Mouse (Mus musculus) heart, postnatal 0 days (tissue): Measurements from ENCODE around the gene Col18a1. TPM values are rescaled to one million over a fixed set of nuclear protein-coding genes. Genes with fewer than 3 reads are reported as not detected.

ENCODE experiments used
- ATAC-seq: fragments of 200-750 bp; cut with Nextera tagmentation; 2 replicates; pipeline ENCODE4 v1.8.0; 2017; ENCODE audit warnings: low read depth, moderate number of reproducible peaks, moderate library complexity; ENCODE audit not compliant: insufficient read depth
- DNase-seq: peaks from one replicate; pipeline ENCODE4 v3.0.0-alpha.2; 2016; ENCODE audit warnings: low spot score
- H3K27ac ChIP-seq: fragments of 300-500 bp; sonication (generic); 2 replicates; pipeline ENCODE4 v1.5.1; 2014; ENCODE audit warnings: low read depth, mild to moderate bottlenecking
- H3K27me3 ChIP-seq: fragments of 300-500 bp; sonication (generic); 2 replicates; pipeline ENCODE4 v1.6.1; 2014; ENCODE audit warnings: low read length, mixed read lengths; ENCODE audit not compliant: control insufficient read depth, insufficient read depth
- H3K36me3 ChIP-seq: fragments of 300-500 bp; sonication (generic); replicated peaks from 2 replicates; pipeline ENCODE4 v1.6.1; 2014; ENCODE audit warnings: low read length, mixed read lengths; ENCODE audit not compliant: control insufficient read depth, insufficient read depth
- H3K4me1 ChIP-seq: fragments of 300-500 bp; sonication (generic); 2 replicates; pipeline ENCODE4 v1.6.1; 2014; ENCODE audit warnings: antibody characterized with exemption; ENCODE audit not compliant: control insufficient read depth, insufficient read depth
- H3K4me2 ChIP-seq: fragments of 300-500 bp; sonication (generic); 2 replicates; pipeline ENCODE4 v1.6.1; 2014; ENCODE audit warnings: low read depth, mild to moderate bottlenecking, low read length, moderate library complexity
- H3K4me3 ChIP-seq: fragments of 300-500 bp; sonication (generic); 2 replicates; pipeline ENCODE4 v1.5.1; 2014; ENCODE audit warnings: low read depth, low read length
- H3K9ac ChIP-seq: fragments of 300-500 bp; sonication (generic); replicated peaks from 2 replicates; pipeline ENCODE4 v1.6.1; 2014; ENCODE audit warnings: low read depth, low read length, mixed read lengths
- H3K9me3 ChIP-seq: fragments of 300-500 bp; sonication (generic); replicated peaks from 2 replicates; pipeline ENCODE4 v1.6.1; 2016; ENCODE audit warnings: low read length; ENCODE audit not compliant: control insufficient read depth
- CTCF ChIP-seq: IDR thresholded peaks from 2 replicates; pipeline ENCODE4 v1.5.1; 2016; ENCODE audit warnings: antibody characterized with exemption, control low read depth, low read depth
- EP300 ChIP-seq: IDR thresholded peaks from 2 replicates; pipeline ENCODE4 v1.6.1; 2016; ENCODE audit warnings: antibody characterized with exemption, low read depth
- WGBS: fragments of 180-500 bp; shearing (Covaris S2); extraction: QIAGEN DNeasy Blood & Tissue Kit; methylation state at CpG from one replicate; pipeline ENCODE4 v1.1.7; 2014; 5-methylcytosine and 5-hydroxymethylcytosine counted together
- polyA plus RNA-seq: library from polyadenylated mRNA; unstranded; fragments of >200 nt; fragmentation: Nextera tagmentation; extraction: Ambion mirVana; gene quantifications from 2 replicates; pipeline ENCODE4 v1.2.1, GENCODE M21; 2015
- total RNA-seq: library from RNA; depleted of rRNA; stranded (reverse); fragments of >200 nt; gene quantifications from 2 replicates; pipeline ENCODE4 v1.2.3, GENCODE M21; 2014; ENCODE audit warnings: low replicate concordance; rRNA removed

The Col18a1 gene
- total RNA-seq = 130 and 133 TPM in 2 replicates
- polyA plus RNA-seq = 40.6 and 47.3 TPM in 2 replicates

DNA sequence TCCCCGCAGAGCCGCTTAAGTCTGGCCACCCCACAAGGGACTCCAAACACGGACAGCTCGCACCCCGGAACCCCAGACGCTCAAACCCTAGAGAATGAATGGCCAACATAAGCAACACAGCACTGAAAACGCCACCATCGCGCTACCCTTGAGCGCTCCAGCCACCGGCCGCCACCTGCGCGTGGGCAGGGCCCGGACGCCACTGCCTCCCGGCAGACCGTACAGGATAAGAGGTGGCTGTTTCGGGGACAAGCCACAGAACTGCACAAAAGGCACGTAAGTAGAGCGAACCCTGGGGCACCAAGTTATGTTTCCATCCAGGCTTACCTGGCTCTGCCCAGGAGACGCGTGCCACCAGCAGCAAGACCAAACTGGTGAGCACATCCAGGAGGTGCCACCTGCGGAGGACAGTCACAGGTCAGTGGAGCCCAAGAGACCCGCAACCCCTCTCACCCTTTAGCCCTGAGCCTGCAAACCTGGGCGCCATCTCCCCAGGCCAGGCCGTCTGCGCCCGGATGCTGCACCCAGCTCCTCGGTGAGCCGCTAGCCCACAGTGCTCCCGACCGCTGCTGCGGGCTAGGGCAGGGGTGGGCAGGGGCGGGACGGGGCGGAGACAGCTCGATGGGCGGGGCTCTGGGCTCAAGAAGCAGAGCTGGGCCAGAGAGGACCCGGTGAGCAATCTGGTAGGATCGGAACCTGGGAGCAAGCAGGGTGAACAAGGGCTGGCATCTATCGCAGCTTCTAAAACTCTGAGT, at the start of gene Col18a1:
Gene Col18a1 (minus strand): TSS at position 586 of the 755 bp plus-strand sequence.
- DNase-seq = no peak
- Histone ChIP-seq H3K27me3 (peaks cover 32% of the 10 kb centered on the region; the same call in 1 of the 2 replicates), H3K4me1 (peaks cover 10% of the 10 kb centered on the region; the same call in 1 of the 2 replicates)

DNA sequence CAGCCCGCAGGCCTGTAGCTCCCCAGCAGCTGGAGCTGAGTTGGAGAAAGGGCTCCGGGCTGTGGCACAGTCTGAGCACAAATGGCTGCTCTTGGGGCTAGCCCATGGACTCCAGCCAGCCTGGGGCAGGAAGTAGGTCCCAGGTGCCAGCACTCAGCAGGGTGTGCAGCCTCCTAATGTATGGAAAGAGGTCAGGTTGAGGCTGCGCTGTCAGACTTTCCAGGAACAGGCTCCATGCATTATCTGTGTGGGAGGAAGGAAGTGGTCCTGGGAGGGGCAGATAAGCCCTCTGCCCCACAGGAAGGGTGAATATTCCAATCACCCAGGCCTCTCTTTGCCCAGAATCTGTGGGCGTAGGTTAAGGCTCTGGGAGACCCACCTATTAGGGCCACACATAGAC, 49.3 kb upstream of the Col18a1 start:
- no peak overlapping the region for H3K4me2 ChIP-seq
- H3K4me3 ChIP-seq = no peak overlapping the region
- peak overlapping the region; percentile 28; the same call in 1 of the 2 replicates for H3K27ac ChIP-seq
- H3K9me3 ChIP-seq = no peaks in the 10 kb centered on the region
- TF ChIP-seq CTCF = no peak
- TF ChIP-seq EP300 = no peak
- no peak overlapping the region for H3K9ac ChIP-seq
- H3K4me1 ChIP-seq = peaks cover 20% of the 10 kb centered on the region; the same call in 1 of the 2 replicates
- ATAC-seq (no peak), DNase-seq (no peak)
- no peaks in the 10 kb centered on the region for H3K27me3 ChIP-seq
- 53% methylated on average over 4 of the region's 4 CpGs for WGBS
- no peaks in the 10 kb centered on the region for H3K36me3 ChIP-seq

More for the DNA sequence above, at the start of gene Col18a1:
- Histone ChIP-seq H3K27ac (0 out of 2 replicates have a peak within 1 kb of the TSS, but pooled peaks have one; percentile 8), H3K36me3 (no peaks in the 10 kb centered on the region), H3K4me2 (peak within 1 kb of the TSS; percentile 68), H3K9ac (peak within 1 kb of the TSS; percentile 14), H3K9me3 (no peaks in the 10 kb centered on the region), H3K4me3 (peak within 1 kb of the TSS; percentile 52)
- under 1% methylated on average over 42 of the region's 42 CpGs for WGBS
- ATAC-seq = peak; percentile 79
- no peak for TF ChIP-seq CTCF

DNA sequence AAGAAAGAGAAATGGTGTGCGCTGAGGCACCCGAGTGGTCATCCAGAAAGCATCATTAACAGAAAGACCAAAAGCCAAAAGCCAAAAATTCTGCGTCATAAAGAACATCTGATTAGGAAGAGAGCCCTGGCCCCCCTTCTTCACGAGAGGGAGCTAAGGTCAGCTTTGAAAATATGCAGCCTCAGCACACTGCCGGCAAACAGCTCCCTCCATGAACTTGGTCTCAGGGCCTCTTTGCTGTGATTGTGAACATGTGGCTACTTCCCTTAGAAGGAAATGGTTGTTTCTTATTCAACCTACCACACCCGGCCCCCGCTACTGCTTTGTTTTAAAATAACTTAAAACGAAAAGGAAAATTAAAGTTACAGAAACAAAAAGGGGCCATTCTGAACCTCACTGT, 48.2 kb upstream of the Col18a1 start:
- H3K27ac ChIP-seq = 0 out of 2 replicates have a peak overlapping the region, but pooled peaks have one; percentile 2
- no peak overlapping the region for H3K4me3 ChIP-seq
- DNase-seq (no peak), ATAC-seq (no peak)
- no peak overlapping the region for H3K4me2 ChIP-seq
- WGBS = 51% methylated on average over 8 of the region's 8 CpGs
- no peak overlapping the region for H3K9ac ChIP-seq
- no peaks in the 10 kb centered on the region for H3K9me3 ChIP-seq
- TF ChIP-seq EP300 (no peak), CTCF (no peak)
- H3K4me1 ChIP-seq = peaks cover 20% of the 10 kb centered on the region; the same call in 1 of the 2 replicates
- no peaks in the 10 kb centered on the region for H3K27me3 ChIP-seq
- H3K36me3 ChIP-seq = no peaks in the 10 kb centered on the region

DNA sequence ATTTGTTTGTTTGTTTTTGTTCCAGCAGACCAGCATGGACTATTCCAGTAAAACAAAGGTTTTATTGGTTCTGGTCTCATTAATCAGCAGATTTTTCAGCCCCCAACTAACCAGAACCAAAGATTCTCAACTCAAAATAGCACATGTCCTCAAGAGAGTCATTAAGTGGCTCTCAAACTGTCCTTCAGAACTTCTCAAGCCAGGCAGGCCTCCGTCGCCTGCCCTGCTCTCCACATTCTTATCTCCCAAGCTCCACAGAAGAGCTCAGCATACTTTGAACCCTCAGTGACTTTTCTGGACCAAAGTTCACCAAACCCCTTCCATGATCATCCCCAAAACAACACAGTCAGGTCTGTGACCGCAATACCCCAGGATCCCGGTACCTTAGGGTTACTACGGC, 47.1 kb upstream of the Col18a1 start:
- H3K27ac ChIP-seq = no peak overlapping the region
- WGBS = 84% methylated on average over 5 of the region's 5 CpGs
- ATAC-seq = no peak
- no peaks in the 10 kb centered on the region for H3K27me3 ChIP-seq
- TF ChIP-seq EP300 = no peak
- TF ChIP-seq CTCF = no peak
- DNase-seq = no peak
- H3K4me3 ChIP-seq = no peak overlapping the region
- H3K36me3 ChIP-seq = no peaks in the 10 kb centered on the region
- peaks cover 20% of the 10 kb centered on the region; the same call in 1 of the 2 replicates for H3K4me1 ChIP-seq
- no peak overlapping the region for H3K4me2 ChIP-seq
- no peak overlapping the region for H3K9ac ChIP-seq
- H3K9me3 ChIP-seq = no peaks in the 10 kb centered on the region

DNA sequence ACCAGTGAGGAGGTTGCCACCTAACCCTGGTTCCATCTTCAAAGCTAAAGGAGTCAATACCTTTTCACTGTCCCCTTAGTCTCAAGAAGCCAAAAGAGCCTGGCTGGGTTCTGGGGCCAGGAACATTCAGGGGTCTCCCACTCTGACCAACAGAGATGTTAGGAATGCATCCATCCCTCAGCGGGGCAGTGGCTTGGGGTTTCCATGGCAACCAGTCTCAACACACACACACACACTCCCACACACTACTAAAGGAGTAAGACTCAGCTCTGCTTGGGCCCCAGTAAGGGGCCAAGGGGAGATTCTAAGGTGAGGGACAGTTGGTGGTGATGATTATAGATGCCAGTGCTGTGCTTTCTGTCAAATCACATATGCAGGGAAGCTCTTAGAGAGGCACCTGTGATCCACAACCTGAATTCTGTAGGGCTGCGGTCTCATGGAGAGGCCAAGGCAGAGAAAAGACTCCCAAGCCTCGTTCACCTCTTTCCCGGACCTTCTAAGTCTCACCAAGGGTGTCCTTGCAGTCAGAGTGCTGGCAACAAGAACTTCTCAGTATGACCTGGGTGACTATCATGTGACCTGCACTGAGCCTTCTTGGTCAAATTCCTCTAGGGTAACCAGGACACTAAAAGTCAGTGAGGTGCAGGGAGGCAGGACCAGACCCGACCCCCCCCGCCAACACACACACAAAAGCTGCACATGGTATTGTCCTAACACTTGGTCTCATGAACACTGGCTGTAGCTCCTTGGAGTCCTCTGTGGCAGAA, 46.2 kb upstream of the Col18a1 start:
- Histone ChIP-seq H3K4me1 (peaks cover 18% of the 10 kb centered on the region; the same call in 1 of the 2 replicates), H3K9me3 (no peaks in the 10 kb centered on the region), H3K4me3 (no peak overlapping the region), H3K27me3 (no peaks in the 10 kb centered on the region), H3K36me3 (no peaks in the 10 kb centered on the region), H3K4me2 (no peak overlapping the region), H3K27ac (no peak overlapping the region; the same call in 1 of the 2 replicates), H3K9ac (no peak overlapping the region)
- TF ChIP-seq EP300 = no peak
- DNase-seq = no peak
- no peak for ATAC-seq
- WGBS = 80% methylated on average over 6 of the region's 6 CpGs
